Mouse (Mus musculus) forebrain, embryonic 13.5 days (tissue): Measurements from ENCODE around the gene Jhy. TPM values are rescaled to one million over a fixed set of nuclear protein-coding genes. Genes with fewer than 3 reads are reported as not detected.

Source experiments
- polyA plus RNA-seq: library from polyadenylated mRNA; unstranded; fragments of >200 nt; fragmentation: Nextera tagmentation; extraction: Ambion mirVana; gene quantifications from 2 replicates; pipeline ENCODE4 v1.2.1, GENCODE M21; 2015

Jhy gene
- polyA plus RNA-seq, 1 experiment from 2014 or later, result 0.57 TPM

Other genes with a start within 250 kb of the Jhy start
- gene Hspa8, start 163.1 kb downstream of the Jhy start, polyA plus RNA-seq, result 3,030 and 3,122 TPM in 2 replicates
- 0.69 and 1.6 TPM in 2 replicates for gene Bsx, start 90.0 kb downstream of the Jhy start, polyA plus RNA-seq
- gene Crtam, start 40.5 kb upstream of the Jhy start, polyA plus RNA-seq, result not detected in 2 replicates
- 9.7 and 9.8 TPM in 2 replicates for gene Ubash3b, start 197.6 kb upstream of the Jhy start, polyA plus RNA-seq